Mouse (Mus musculus): ENCODE data around the gene Dbf4.

Dbf4 gene

DNA sequence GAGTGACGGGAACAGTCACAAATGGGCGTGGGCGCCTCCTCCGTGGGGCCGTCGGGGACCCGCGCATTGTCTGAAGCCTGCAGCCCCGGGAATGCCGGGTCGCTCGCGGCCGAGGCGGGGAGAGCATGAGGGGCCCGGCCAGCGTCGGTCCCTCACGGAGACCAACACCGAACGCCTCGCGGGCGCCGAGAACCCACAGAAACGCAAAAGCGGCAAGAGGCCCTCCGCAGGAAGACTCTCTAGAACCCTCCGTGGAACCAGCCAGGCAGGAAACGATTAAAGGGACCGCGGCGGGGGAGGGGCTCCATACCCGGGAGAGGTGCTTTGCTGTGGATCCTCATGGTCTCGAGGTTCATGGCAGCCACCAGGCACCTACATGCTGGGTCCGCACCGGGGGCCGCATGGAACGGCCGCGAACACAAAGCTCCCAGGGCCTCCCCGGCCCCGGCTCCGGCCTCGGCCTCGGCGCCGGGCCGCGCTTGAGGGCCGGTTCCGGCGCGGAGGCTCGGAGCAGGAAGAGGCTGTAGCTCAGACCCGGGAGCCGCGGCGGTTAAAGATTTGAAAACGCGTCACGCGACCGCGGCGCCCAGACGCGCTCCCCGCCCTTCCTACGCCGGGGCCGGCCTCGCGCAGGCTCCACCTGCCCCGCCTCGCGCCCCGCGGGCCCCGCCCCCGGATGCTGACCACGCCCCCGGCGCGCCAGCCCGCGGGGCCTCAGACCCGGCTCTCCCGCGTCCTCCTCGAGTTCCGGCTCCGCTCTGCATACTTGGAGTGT lies at the start of gene Dbf4, which contains the start of gene Slc25a40:
Dbf4 (minus strand) TSS at position 560 of the 775 bp plus-strand sequence.
Slc25a40 (plus strand) TSS at position 694 of the 775 bp plus-strand sequence.
- peak; percentile 69 for DNase-seq (ENCODE audit: low read depth, low spot score)

DNA sequence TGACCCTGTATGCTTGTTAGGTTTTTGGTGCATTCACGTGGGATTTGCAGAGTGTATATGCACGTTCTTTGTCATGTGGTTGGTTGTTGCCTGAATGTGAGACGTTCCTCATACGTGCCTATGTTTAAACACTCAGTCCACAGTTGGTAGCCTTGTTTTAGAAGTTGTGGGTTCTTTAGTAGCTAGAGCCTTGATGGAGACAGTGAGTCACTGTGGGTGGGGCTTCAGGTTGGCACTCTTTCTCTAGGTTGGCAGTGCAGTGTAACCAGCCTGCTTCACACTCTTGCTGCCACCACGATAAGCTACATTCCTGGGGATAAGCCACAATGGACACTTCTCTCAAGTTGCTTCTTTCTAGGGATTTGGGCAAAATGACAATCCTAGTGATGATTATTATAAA lies 34.0 kb upstream of the Dbf4 start:
- DNase-seq (ENCODE audit: low read depth, low spot score) = no peak

DNA sequence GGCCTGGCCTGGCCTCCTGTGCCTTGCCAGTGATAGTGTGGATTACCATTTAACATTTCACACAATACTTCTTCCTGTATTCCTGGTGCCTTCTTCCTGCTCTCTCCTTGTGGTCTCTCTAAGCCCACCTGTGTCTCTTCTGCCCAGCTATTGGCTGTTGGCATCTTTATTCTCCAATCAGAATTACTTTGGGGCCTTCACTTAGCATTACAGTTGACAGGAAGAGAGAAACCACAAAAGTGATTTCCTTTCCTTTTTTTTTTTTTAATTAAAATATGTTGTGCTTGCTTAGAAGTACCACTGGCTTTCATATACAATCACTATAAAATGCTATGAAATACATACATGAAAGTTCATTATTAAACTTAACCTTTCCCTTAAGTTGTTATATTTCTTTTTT lies 33.0 kb upstream of the Dbf4 start:
- DNase-seq (ENCODE audit: low read depth, low spot score) = no peak

DNA sequence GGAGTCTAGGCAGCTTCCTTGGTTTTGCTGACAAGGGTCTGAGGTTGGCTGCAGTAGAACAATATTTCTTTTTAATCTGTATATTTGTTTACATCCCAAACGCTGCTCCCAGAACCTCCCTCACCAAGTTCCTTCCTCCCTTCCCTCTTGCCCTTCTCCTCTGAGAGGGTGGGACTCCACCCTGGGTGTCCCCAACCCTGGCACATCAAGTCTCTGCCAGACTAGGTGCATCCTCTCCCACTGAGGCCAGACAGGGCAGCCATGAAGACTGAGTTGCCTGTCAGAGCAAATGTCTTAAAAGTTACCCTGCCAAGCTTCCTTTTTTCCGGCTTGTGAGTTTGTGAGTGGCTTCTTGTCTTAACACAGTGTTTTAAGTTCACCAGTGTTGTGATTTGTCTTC lies 16.6 kb upstream of the Dbf4 start:
- DNase-seq (ENCODE audit: low read depth, low spot score) = no peak

DNA sequence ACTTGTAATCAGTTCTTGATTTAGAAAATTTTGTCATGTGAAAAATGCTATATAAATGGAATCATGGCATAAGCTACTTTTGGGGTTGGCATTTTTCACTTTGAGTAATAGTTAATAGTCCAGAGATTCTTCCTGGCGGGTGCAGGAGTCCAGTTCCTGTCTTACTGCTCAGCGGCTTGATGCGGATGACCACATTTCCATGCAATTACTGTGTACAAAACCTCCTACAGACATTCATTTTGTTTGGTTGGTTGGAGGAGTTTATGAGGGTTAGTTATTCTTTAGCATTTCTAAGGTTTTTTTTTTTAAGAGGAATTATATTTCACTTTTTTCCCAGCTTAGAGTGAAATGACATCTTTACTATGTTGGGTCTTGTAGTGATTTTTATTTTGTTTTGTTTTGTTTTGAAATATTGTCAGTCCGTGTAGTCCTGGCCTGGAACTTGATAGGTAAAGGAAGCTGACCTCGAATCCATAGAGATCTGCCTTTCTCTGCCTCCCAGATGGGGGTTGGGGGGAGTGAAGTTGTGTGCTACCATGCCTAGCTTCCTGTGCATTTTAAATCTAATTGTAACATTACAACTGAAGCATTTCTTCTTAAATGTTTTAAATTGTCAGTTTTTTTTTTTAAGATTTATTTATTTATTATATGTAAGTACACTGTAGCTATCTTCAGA lies 15.1 kb upstream of the Dbf4 start:
- no peak for DNase-seq (ENCODE audit: low read depth, low spot score)

DNA sequence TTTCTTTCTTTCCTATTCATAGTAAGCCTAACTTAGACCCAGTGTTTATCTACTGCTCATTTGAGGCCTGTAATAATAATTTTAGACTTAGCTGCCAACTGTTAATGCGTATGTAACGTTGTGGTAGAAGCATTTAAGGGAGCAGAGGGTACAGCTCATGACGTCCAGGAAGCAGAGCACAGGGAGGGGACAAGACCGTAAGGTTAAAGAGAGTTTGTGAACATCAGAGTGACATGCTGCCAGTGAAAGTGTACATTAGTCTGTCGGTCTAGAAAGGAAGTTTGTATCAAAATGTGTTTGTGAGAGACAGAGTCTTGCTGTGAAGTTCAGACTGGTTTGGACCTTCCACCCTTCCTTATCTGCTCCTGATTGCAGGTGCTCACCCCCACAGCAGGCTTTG lies 3.4 kb upstream of the Dbf4 start:
- DNase-seq (ENCODE audit: low read depth, low spot score) = no peak

DNA sequence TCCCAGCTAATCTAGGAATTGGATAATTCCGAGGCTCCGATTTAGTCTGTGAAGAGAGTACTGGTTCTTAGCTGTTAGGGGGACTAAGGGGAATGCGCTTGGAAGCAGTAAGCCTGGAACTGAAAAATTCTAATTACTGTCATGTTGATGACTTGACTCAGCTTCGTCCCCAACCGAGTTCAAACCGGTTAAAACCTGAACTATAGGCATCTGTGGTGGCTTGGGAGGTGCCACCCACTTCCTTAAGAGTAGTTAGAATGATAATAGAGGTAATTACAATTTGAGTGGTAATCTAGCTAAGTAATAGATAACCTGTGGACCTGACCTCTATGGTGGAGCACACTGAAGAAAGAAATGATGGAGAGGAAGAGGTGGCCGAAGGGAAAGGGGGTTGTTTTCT lies 1.6 kb upstream of the Dbf4 start:
- DNase-seq (ENCODE audit: low read depth, low spot score) = peak; percentile 68

DNA sequence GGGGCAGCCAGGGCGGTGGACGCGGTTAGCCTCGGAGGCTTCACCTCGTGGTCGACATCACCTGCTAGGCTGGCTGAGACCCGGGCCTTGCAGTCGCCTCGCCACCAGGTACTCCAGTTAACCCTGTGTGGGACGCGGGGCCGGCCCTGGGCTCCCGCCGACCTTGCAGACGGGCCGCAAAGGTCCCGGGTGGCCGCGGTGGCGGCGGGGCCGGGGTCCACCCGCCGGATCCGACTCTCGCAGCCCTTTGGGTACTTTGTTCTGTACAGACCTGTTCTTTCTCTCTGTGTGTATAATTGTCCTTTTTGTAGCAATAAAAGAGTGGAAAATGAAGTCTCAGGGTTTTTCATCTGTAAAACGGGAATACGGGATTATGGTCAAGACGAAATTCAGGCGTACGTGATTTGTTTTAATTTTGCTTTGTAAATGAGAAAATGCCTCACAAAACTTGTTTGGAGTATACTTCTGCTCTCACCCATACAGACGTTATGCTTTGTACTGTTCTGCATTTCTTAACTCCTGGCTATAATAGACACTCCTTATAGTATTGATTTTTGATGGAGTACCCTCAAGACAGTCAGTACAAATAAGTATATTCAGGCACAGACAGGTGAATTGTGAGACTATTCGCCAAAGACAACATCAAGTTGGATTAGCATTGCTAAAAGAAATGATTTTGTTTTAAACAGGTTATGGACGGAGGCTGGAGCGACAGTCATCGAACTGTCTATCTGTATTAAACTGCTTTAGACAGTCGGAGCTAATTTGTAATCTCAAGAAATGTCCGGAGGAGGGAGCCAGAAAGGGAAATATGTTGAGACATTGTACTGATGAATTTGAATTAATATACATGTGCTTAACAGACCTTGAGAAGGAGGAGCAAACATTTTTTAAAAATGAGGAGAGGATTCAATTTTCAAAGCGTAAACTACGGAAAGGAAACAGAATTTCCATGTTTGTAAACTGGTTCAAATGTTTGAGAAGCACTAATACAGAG lies 714 bp upstream of the Dbf4 start:
- no peak for DNase-seq (ENCODE audit: low read depth, low spot score)

DNA sequence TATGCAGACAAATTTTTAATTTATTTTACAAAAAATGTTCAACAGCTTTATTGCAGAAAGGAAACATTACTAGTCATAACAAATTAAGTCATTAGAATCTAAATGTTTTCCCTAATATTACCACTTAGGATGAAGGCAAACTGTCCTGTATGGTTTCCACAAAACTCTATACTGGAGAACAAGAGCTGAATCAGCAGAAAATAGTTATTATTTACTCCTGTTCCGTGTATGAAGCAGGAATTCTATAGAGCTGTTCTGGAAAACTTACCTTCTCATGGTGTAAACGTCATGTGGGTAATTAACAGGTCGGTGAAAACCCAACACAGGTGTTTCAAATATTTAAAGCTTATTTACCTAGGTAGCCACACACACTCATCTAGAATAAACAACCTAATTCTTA lies 1.1 kb downstream of the Dbf4 start:
- DNase-seq (ENCODE audit: low read depth, low spot score) = no peak

DNA sequence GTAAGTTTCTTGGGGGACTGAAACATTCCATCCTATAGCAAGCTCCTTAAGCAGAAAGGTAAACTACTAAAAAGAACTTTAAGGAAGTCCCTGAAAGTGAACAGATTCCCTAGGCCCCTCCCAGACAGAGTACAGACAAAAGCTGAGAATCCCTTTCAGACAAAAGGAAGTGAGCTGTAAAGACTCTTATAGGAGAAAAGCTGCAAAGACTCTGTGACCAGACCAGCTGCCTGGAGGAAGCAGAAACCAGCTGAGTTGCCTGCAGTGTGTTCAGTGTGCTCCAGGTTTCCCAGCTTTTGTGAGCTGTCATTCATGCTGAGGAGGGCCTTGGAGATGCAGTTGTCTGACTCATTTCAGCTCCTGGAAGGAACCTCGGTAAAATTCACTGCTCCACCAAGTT lies 5.1 kb downstream of the Dbf4 start:
- no peak for DNase-seq (ENCODE audit: low read depth, low spot score)

DNA sequence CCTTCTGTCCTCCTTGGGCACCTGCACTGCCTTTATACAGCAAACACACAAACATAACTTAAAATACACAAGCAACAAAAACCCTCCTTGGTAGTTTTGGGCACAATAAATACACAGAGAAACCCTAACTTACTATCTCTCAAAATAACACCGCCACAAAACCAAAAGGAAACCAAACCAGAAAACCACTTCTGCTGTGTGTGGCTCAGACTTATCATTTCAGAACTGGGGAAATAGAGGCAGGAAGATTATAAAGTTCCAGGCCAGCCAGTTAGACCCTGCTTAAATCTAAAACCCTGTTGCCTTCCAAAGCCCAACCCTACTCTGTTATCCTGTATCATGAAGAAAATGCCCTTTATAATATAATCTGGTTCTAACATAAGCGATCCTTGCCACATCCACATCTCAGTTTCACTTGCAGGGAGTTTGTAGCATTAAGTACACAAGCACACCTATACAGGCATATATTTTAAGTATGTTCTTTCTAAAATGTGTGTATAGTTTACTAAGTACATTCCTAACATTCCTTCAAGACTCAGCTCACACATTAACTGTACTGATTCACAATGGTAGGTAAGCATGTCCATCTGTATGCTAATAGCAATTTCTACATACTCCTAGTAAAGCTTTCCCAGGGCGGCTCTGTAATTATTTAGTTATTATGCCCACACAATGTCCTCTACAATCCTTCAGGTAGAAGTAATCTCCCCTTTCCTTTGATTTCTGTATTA lies 5.7 kb downstream of the Dbf4 start:
- no peak for DNase-seq (ENCODE audit: low read depth, low spot score)

DNA sequence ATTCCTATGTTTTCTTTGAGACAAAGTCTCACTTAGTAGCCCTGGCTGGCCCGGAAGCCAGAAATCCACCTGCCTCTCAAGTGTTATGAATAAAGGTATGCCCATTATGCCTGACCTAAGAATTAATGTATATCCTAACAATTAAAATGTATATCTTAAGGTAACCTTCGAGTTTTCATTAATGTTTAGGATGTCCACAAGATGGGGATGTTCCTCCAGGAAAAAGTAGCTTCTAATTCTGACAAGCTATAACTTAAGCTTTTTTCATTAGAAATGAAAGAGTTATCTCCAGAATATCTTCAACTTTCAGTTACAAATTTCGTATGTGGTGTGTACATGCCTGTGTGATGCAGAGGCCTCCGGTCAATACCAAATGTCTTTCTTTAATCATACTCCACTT lies 13.8 kb downstream of the Dbf4 start:
- DNase-seq (ENCODE audit: low read depth, low spot score) = no peak

DNA sequence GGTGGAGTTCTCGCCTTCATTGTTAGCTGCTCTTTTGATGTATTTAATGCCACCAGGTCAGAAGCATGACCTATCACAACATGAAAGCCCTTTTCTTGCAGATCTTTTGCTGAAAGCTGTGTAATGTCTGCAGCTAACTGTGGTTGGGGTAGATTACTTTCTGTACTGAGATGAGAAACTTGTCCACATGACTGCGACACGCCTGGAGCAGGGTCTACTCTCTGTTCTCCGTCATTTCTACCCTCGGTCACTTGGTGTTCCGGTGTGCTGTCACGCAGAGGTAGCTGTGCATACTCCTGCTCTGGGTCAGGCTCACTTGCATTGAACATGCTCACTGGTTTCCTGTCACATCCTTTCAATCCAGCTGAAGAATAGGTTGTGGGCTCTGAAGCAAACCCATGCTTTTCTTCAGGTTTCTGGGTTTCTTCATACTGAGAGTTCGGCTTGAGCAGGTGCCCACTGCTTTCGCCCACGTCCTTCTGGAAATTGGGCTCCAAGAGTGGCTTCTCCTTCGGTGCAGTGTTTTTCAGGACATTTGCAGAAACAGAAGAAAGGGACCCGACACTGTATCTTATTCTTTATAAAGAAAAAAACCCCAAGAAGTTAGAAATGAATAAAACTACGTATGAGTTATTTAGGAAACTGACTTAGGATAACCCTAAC lies 24.8 kb downstream of the Dbf4 start:
- DNase-seq (ENCODE audit: low read depth, low spot score) = no peak

DNA sequence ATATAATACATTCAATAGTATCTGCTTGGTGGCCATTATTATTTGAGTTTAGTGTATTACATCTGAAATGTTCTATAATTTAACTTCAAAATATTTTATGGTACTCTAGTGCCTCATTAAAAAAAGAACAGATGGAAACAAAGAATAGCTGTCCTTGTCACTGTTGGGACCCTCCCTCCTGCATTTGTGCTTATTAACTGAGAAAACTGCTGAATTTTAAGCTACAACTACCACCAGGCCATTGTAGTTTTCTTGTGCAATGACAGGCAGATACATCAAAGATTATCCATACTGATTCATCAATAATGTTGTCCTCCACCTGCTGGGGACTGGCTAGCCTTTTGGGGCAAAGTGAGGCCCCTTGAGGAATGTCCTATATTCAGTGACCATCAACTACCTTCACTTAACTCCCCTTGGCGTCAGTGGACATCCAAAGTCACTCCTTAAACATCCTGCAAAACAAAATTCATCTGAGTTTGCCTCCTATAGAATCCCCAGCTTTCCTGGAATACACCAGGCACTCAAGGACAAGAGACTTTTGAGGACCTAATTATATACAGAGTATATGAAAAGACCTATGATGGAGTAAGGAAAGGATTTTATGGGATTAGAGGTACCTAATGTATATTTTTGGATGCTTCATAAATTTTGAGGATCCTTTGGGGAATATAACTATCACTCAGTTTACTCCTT lies 28.5 kb downstream of the Dbf4 start:
- no peak for DNase-seq (ENCODE audit: low read depth, low spot score)

DNA sequence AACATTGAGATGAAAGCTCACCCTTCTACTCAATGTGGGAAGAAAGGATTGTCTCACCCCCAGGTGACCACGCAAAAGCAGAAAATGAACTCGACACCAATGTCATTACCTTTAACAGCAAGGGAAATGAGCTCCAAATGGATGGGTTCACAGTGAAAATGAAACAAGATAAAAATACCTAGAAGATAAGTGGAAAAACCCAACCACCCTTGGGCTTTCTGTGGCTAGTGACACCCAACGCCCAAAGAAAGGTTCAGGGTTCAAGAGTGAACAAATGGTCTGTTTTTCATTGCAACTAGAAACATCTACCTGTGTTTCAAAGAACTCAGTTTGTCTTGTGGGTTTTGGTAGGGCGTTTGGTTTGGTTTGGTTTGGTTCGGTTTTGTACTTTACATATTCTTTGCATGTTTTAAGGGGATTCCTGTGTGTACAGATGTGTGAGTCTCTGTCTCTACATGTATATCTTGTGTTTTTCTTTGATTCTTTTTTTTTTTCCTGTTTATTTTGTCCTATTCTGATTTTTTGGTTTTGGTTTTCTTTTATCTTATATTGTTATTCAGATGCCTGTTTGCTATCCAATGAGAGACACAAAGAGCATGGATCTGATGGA lies 48.1 kb downstream of the Dbf4 start:
- DNase-seq (ENCODE audit: low read depth, low spot score) = no peak

DNA sequence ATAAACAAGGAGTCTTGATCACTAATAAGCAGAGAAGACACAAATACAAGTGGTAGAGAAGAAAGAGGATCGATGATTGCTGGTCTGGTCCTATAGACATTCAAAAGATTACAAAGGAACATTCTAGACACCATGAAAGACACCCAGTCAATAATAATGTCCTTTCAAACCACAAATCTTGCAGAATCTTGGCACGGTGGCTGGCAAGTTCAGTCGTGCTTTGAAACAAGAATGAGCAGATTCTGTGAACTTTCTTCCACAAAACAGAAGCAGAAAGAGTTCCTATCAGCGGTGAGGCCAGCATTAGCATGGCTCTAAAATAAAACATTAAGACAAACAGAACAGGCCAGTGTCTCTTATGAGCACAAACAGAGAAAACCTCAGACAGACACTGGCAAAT lies 49.1 kb downstream of the Dbf4 start:
- DNase-seq (ENCODE audit: low read depth, low spot score) = no peak

DNA sequence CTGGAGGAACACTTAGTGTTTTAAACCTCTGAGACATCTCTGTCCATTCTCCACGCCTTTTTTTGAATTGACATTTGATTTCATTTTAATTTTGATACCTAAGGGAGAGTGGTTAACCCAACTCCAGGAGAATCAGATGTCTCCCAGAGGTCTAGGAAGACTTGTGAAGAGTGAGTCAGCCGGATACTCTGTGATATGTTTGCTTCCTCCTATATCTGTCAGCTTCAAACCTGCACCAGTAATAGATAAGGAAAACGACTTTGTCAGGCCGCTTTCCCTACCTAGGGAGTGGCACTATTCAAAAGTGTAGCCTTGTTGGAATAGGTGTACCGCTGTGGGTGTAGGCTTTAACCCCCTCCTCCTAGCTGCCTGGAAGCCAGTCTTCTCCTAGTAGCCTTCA lies 53.7 kb downstream of the Dbf4 start:
- no peak for DNase-seq (ENCODE audit: low read depth, low spot score)

DNA sequence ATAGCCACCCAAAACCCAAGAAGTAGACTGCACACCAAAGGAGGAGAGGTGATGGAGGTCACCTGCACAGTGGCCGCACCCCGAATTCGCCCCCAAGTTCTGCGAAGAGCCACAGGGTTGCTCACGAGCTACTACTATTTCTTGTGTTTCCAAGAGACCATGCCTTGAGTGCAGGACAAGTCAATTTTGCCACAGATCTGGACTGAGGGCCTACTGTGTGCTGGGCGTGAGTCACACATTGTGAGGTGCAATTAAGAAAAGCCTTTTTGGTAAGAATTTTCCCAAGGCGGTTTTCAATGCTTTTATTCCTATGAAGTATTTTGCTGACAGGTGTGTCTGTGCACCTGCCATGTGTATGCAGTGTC lies 54.2 kb downstream of the Dbf4 start:
- DNase-seq (ENCODE audit: low read depth, low spot score) = no peak

DNA sequence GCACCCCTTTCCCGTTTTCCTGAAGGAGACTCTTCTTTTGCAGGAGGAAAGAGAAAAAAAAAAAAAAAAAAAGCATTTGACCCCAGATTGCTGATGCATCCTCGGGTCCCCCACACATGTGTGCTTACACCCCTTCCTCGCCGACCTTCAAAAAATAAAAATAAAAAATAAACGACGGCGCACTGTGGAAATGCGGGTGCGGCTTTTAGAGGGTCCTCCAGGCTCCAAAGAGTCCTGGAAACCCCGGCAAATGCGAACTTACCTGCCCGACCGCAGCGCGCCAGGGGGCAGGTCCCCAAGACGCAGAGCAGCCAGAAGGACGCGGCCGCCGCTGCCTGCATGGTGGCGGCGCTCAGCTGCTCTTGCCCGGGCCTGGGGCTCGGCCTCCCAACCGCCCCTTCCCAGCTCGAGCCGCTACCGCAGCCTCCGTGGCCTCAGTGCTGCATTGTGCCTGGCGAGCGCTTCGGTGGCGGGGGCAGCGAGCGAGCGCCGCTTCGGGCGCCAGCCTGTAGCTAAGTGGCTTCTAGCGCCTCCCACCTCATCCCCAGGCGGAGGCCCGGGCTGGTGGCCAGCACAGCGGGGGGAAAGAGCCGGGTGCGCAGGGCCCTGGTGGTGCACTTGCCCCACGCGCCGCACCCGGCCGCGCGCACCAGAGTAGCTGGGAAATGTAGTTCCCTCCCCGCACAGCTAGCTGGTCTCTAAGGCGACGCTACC lies 54.7 kb downstream of the Dbf4 start, which contains the start of gene Adam22:
Adam22 (minus strand) TSS at position 547 of the 714 bp plus-strand sequence.
- peak; percentile 64 for DNase-seq (ENCODE audit: low read depth, low spot score)

Measured in WW6 (cell line).